Mouse (Mus musculus): ENCODE results near the gene Tstd3. TPM values are rescaled to one million over a fixed set of nuclear protein-coding genes. Genes with fewer than 3 reads are reported as not detected.
"Not testable (repeated sequence)": the region's sequence is repeated elsewhere in the genome, so short reads cannot be mapped to it uniquely, and the experiment has no call there.

Gene Tstd3
- total RNA-seq, 2 experiments from 2014 or later, result 23.8 to 24.6 TPM

DNA sequence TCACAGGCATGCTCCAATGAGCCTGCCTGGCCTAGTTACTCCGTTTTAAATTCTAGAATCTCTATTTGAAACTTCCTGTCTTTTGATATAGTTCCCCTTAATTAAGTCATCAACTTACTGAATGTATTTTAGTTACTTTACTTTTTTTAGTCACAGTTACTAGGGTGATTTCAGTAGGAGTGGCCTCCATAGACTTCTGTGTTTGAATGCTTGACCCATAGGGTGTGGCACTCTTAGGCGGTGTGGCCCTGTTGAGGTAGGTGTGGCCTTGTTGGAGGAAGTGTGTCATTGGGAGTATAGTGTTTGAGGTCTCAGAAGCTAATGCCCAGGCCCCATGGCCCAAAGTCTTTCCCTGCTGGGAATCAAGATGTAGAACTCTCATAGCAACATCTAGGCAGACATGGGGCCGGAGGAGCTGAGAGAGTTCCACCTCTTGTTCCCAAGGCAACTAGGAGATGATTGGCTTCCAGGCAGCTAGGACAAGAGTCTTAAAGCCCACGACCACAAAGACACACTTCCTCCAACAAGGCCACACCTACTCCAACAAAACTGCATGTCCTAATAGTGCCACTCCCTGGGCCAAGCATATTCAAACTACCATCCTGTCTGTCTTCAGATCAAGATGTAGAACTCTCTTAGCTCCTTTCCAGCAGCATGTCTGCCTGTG lies 11.8 kb downstream of the Tstd3 start:
- no peak for DNase-seq (ENCODE audit: low spot score in 2 of 2)

DNA sequence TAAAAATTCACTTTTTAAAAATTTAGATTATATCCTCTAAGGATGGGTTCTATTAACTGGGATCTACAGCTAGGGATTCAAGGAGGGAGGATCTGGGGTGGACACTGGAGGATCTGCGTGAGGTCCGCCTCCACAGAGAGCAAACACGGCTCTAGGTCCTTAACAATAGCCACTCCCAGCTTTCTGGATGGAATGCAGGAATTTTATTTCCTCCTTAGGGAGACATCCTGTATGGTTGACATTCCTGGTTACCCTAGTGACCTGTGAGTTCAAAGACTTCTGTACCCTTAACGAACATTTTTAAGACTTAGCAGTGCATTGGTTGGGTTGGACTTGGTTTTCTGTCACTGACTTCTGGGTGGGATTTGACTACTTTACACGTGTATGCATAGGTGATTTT lies 21.3 kb downstream of the Tstd3 start:
- DNase-seq (ENCODE audit: low spot score in 2 of 2), result no peak

- not testable (repeated sequence) for DNase-seq (ENCODE audit: low spot score in 2 of 2)
These were observed 22.9 kb downstream of the Tstd3 start for GRCm38 (mm10) chr4:21744142-21744541.

GRCm38 (mm10) chr4:21739169-21739568 lies 27.8 kb downstream of the Tstd3 start:
- peak in 1 of 2 experiments; percentile 14 for DNase-seq (ENCODE audit: low spot score in 2 of 2)

- peak; percentile 90 to 94 for DNase-seq (ENCODE audit: low spot score in 2 of 2)
These were observed 39.3 kb downstream of the Tstd3 start, which contains the start of gene Ccnc for GRCm38 (mm10) chr4:21727615-21728165. Gene Ccnc, plus strand, starts transcription at chr4:21727701.

- peak in 1 of 2 experiments; percentile 70 for DNase-seq (ENCODE audit: low spot score in 2 of 2)
These were observed 39.9 kb downstream of the Tstd3 start for GRCm38 (mm10) chr4:21726912-21727614.

DNA sequence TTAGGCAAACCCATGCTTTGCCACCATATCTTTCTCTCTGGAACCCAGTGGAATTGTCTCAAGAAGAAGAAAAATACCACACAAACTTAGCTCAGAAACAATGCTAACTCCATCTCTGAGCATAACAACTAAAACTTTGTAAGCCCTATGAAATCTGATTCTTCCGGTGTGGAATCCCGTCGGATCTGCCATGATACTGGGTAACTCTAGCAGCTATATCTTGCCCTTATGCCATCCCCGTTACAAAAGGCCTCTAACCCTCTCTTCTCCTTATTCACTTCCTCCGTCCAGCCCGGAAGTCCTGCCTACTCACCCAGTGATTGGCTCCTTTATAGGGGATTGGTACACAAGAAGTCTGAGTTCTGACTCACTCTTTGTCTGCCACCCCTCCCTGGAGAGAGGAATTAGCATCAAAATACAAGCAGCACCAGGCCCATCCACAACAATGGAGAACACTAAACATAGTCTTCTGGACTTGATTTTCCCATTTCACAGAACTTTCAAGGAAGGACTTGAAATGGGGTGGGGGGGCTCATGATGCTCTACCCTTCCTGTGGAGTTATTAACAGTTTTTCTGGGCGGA lies 44.2 kb downstream of the Tstd3 start:
- no peak for DNase-seq (ENCODE audit: low spot score in 2 of 2)

GRCm38 (mm10) chr4:21712147-21712546 lies 54.9 kb downstream of the Tstd3 start:
- peak in 1 of 2 experiments; percentile 26 for DNase-seq (ENCODE audit: low spot score in 2 of 2)

Other genes starting within 250 kb of the Tstd3 start
- not detected for gene Prdm13, start 81.2 kb downstream of the Tstd3 start, total RNA-seq (2021)
- gene Ccnc, start 39.5 kb downstream of the Tstd3 start, total RNA-seq (2021), result 10 to 100 TPM; 33.0 to 40.3 TPM
- gene Usp45, start 56 bp downstream of the Tstd3 start, total RNA-seq (2021), result 10 to 100 TPM; 50.6 to 57.0 TPM
- 100 to 1,000 TPM; 188 to 206 TPM for gene Pnisr, start 80.4 kb upstream of the Tstd3 start, total RNA-seq (2021)
- 10 to 100 TPM; 11.0 to 12.2 TPM for gene Coq3, start 112.5 kb upstream of the Tstd3 start, total RNA-seq (2021)
- gene Faxc, start 164.1 kb upstream of the Tstd3 start, total RNA-seq (2021), result 10 to 100 TPM; 47.8 to 49.8 TPM